Mouse (Mus musculus): ENCODE results near the gene Ypel5.

- peak; percentile 83 for TF ChIP-seq POLR2A (IDR thresholded peaks at IDR 0.05; ENCODE audit: insufficient read length, low read depth)
- TF ChIP-seq POLR2AphosphoS2 (IDR thresholded peaks at IDR 0.05; ENCODE audit: insufficient read length, low read depth): peak; percentile 86
- peak; percentile 32 for TF ChIP-seq TCF12 (IDR thresholded peaks at IDR 0.05; ENCODE audit: insufficient read depth, poor library complexity, severe bottlenecking)
- peak; percentile 22 to 81 (median 24) for TF ChIP-seq MYOG (IDR thresholded peaks at IDR 0.05; ENCODE audit: control insufficient read depth in 1 of 3, insufficient read depth in 1 of 3, insufficient read length in 2 of 3, low read depth in 2 of 3)
- peak; percentile 42 for TF ChIP-seq USF1 (IDR thresholded peaks at IDR 0.05; ENCODE audit: low read depth)
- no peak for TF ChIP-seq SRF (IDR thresholded peaks at IDR 0.05; ENCODE audit: control insufficient read depth, insufficient read length, low read depth)
- peak; percentile 51 for TF ChIP-seq MAX (IDR thresholded peaks at IDR 0.05; ENCODE audit: low read depth)
- no peak for TF ChIP-seq CEBPB (IDR thresholded peaks at IDR 0.05; ENCODE audit: insufficient read depth, poor library complexity, severe bottlenecking)
- no peak for TF ChIP-seq REST (IDR thresholded peaks at IDR 0.05; ENCODE audit: insufficient read depth, insufficient read length)
- TF ChIP-seq E2F4 (IDR thresholded peaks at IDR 0.05; ENCODE audit: insufficient read depth): no peak
- no peak for TF ChIP-seq TCF3 (IDR thresholded peaks at IDR 0.05; ENCODE audit: insufficient read length, low read depth)
- TF ChIP-seq MYOD1 (IDR thresholded peaks at IDR 0.05; ENCODE audit: control insufficient read depth in 1 of 3, insufficient read length in 2 of 3, low read depth in 2 of 3): peak in 2 of 3 experiments; percentile 52 to 74
These were observed at the start of gene Ypel5 for GRCm38 (mm10) chr17:72836158-72837115.
